Mouse (Mus musculus): ENCODE measurements around the gene Kif6.

The Kif6 gene

GRCm38 (mm10) chr17:49894471-49894870 is 279.5 kb downstream of the Kif6 start:
- DNase-seq (ENCODE audit: low spot score in 2 of 2), result no peak

- peak; percentile 70 to 75 for DNase-seq (ENCODE audit: low spot score in 2 of 2)
Measured at GRCm38 (mm10) chr17:49898849-49899331, 284.0 kb downstream of the Kif6 start.

GRCm38 (mm10) chr17:49902613-49903012 is 287.7 kb downstream of the Kif6 start:
- DNase-seq (ENCODE audit: low spot score in 2 of 2), result no peak

- DNase-seq (ENCODE audit: low spot score in 2 of 2), result no peak
Measured at GRCm38 (mm10) chr17:49923429-49923828, 308.5 kb downstream of the Kif6 start.

GRCm38 (mm10) chr17:49927611-49928010 is 312.7 kb downstream of the Kif6 start:
- DNase-seq (ENCODE audit: low spot score in 2 of 2), result peak in 1 of 2 experiments; percentile 9

GRCm38 (mm10) chr17:49933806-49934205 is 318.9 kb downstream of the Kif6 start:
- no peak for DNase-seq (ENCODE audit: low spot score in 2 of 2)

- no peak for DNase-seq (ENCODE audit: low spot score in 2 of 2)
Measured at GRCm38 (mm10) chr17:49934586-49934985, 319.6 kb downstream of the Kif6 start.

GRCm38 (mm10) chr17:49935602-49936205 is 320.8 kb downstream of the Kif6 start:
- DNase-seq (ENCODE audit: low spot score in 2 of 2), result peak; percentile 47 to 58

GRCm38 (mm10) chr17:49936214-49936613 is 321.3 kb downstream of the Kif6 start:
- DNase-seq (ENCODE audit: low spot score in 2 of 2), result no peak

- no peak for DNase-seq (ENCODE audit: low spot score in 2 of 2)
Measured at GRCm38 (mm10) chr17:49939146-49939545, 324.2 kb downstream of the Kif6 start.

- DNase-seq (ENCODE audit: low spot score in 2 of 2), result no peak
Measured at GRCm38 (mm10) chr17:49942674-49943073, 327.7 kb downstream of the Kif6 start.

GRCm38 (mm10) chr17:49951491-49951855 is 336.5 kb downstream of the Kif6 start:
- peak; percentile 61 to 65 for DNase-seq (ENCODE audit: low spot score in 2 of 2)

- no peak for DNase-seq (ENCODE audit: low spot score in 2 of 2)
Measured at GRCm38 (mm10) chr17:49951856-49952607, 337.1 kb downstream of the Kif6 start.

- DNase-seq (ENCODE audit: low spot score in 2 of 2), result no peak
Measured at GRCm38 (mm10) chr17:49959021-49959420, 344.1 kb downstream of the Kif6 start.

Measured in right cerebral cortex, postnatal 36 days (tissue).